Mouse (Mus musculus): ENCODE results near the gene Pstk. TPM values are rescaled to one million over a fixed set of nuclear protein-coding genes. Genes with fewer than 3 reads are reported as not detected.

Pstk gene
- 54.3 and 55.1 TPM in 2 replicates for polyA plus RNA-seq (2015; fragmentation: Nextera tagmentation; extraction: Ambion mirVana)

GRCm38 (mm10) chr7:131370648-131371469 lies at the start of gene Pstk:
TSS of gene Pstk (plus strand) at chr7:131371141.

GRCm38 (mm10) chr7:131322192-131322591 lies 48.7 kb upstream of the Pstk start, which contains the start of gene Cuzd1:
TSS of gene Cuzd1 (minus strand) at chr7:131322292.

GRCm38 (mm10) chr7:131329416-131329815 lies 41.5 kb upstream of the Pstk start, which contains the start of gene Fam24b:
TSS of gene Fam24b (minus strand) at chr7:131329516.

GRCm38 (mm10) chr7:131333564-131333963 lies 37.4 kb upstream of the Pstk start, which contains the start of gene Fam24a:
TSS of gene Fam24a (plus strand) at chr7:131333864.

GRCm38 (mm10) chr7:131362615-131363300 lies 8.2 kb upstream of the Pstk start, which contains the start of gene 2310057M21Rik:
TSS of gene 2310057M21Rik (minus strand) at chr7:131362759.

GRCm38 (mm10) chr7:131410416-131411058 lies 39.6 kb downstream of the Pstk start, which contains the start of the genes Ikzf5 and Acadsb:
TSS of gene Ikzf5 (minus strand) at chr7:131410521.
TSS of gene Acadsb (plus strand) at chr7:131410601.

Other genes with a start within 250 kb of the Pstk start
- not detected in 2 replicates for gene 4933402N03Rik, start 224.8 kb upstream of the Pstk start, polyA plus RNA-seq (2015; fragmentation: Nextera tagmentation; extraction: Ambion mirVana)
- gene 5430419D17Rik, start 196.7 kb upstream of the Pstk start, polyA plus RNA-seq (2015; fragmentation: Nextera tagmentation; extraction: Ambion mirVana), result not detected in 2 replicates
- gene Cuzd1, start 48.8 kb upstream of the Pstk start, polyA plus RNA-seq (2015; fragmentation: Nextera tagmentation; extraction: Ambion mirVana), result not detected in 2 replicates
- gene Fam24b, start 41.6 kb upstream of the Pstk start, polyA plus RNA-seq (2015; fragmentation: Nextera tagmentation; extraction: Ambion mirVana), result not detected in 2 replicates
- not detected in 2 replicates for gene Fam24a, start 37.3 kb upstream of the Pstk start, polyA plus RNA-seq (2015; fragmentation: Nextera tagmentation; extraction: Ambion mirVana)
- gene 2310057M21Rik, start 8.4 kb upstream of the Pstk start, polyA plus RNA-seq (2015; fragmentation: Nextera tagmentation; extraction: Ambion mirVana), result 8.2 and 10.8 TPM in 2 replicates
- gene Ikzf5, start 39.4 kb downstream of the Pstk start, polyA plus RNA-seq (2015; fragmentation: Nextera tagmentation; extraction: Ambion mirVana), result 5.2 and 6.2 TPM in 2 replicates
- 91.0 and 185 TPM in 2 replicates for gene Acadsb, start 39.5 kb downstream of the Pstk start, polyA plus RNA-seq (2015; fragmentation: Nextera tagmentation; extraction: Ambion mirVana)
- gene Hmx3, start 171.7 kb downstream of the Pstk start, polyA plus RNA-seq (2015; fragmentation: Nextera tagmentation; extraction: Ambion mirVana), result not detected in 2 replicates
- not detected in 2 replicates for gene Hmx2, start 177.6 kb downstream of the Pstk start, polyA plus RNA-seq (2015; fragmentation: Nextera tagmentation; extraction: Ambion mirVana)
- 101 and 117 TPM in 2 replicates for gene Bub3, start 189.1 kb downstream of the Pstk start, polyA plus RNA-seq (2015; fragmentation: Nextera tagmentation; extraction: Ambion mirVana)

All from adrenal gland, postnatal 0 days (tissue).